ENCODE assay signal across 8 mouse cellular contexts in genomic region chr3:137981382-137981750, GRCm38 (mm10). TPM values are rescaled to one million over a fixed set of nuclear protein-coding genes. Genes with fewer than 3 reads are reported as not detected.
DNase-seq lines count a peak whose midpoint lies in the region; ATAC-seq lines count a peak whose summit lies in the region.

Gene Dapp1, minus strand, starts transcription at chr3:137981545.

- peak within 1 kb of the TSS; percentile 25 for H3K4me3 ChIP-seq in forebrain, embryonic 13.5 days
- H3K4me3 ChIP-seq in lung, embryonic 16.5 days (ENCODE audit: low read length), result peak within 1 kb of the TSS; percentile 55

- peak within 1 kb of the TSS; percentile 64 for H3K9ac ChIP-seq in forebrain, embryonic 13.5 days
- peak within 1 kb of the TSS; percentile 66 for H3K9ac ChIP-seq in lung, embryonic 16.5 days (ENCODE audit: low read length)

- peak; percentile 94 for DNase-seq in A20 (ENCODE audit: low read depth, low spot score)
- peak; percentile 83 for DNase-seq in adrenal gland, postnatal 14 days
- DNase-seq in heart, postnatal 25 days (ENCODE audit: low spot score), result peak; percentile 42
- DNase-seq in large intestine, adult 2 months (ENCODE audit: low read depth, low spot score), result peak; percentile 27
- DNase-seq in thymus, postnatal 0 days (ENCODE audit: low spot score), result peak; percentile 89

- WGBS in forebrain, embryonic 13.5 days, result 22% methylated on average over 10 of the region's 10 CpGs
- WGBS in large intestine, adult 2 months, result 5% methylated on average over 10 of the region's 10 CpGs
- WGBS in lung, embryonic 16.5 days, result 4% methylated on average over 10 of the region's 10 CpGs

- no peaks in the 10 kb centered on the region for H3K27me3 ChIP-seq in forebrain, embryonic 13.5 days
- H3K27me3 ChIP-seq in lung, embryonic 16.5 days (ENCODE audit: control insufficient read depth, insufficient read depth, low read depth, low read length), result no peaks in the 10 kb centered on the region

- intact Hi-C loops in heart, postnatal 25 days (cut with DNase I), result no loop called here

- ATAC-seq in forebrain, embryonic 13.5 days, result 0 out of 2 replicates have a peak, but pooled peaks have one; percentile 50
- ATAC-seq in lung, embryonic 16.5 days (ENCODE audit: low read depth), result peak; percentile 93
- ATAC-seq in neutrophil, adult 5-6 weeks (ENCODE audit: extremely low read depth, insufficient number of reproducible peaks, low FRiP score, poor library complexity, severe bottlenecking), result peak; percentile 93

- no peaks in the 10 kb centered on the region for H3K9me3 ChIP-seq in forebrain, embryonic 13.5 days (replicated peaks)
- H3K9me3 ChIP-seq in lung, embryonic 16.5 days (ENCODE audit: control insufficient read depth, low read length), result no peaks in the 10 kb centered on the region

- peak within 1 kb of the TSS; percentile 55 for H3K4me2 ChIP-seq in forebrain, embryonic 13.5 days
- H3K4me2 ChIP-seq in lung, embryonic 16.5 days (ENCODE audit: low read depth, low read length), result peak within 1 kb of the TSS; percentile 59

- no peaks in the 10 kb centered on the region for H3K36me3 ChIP-seq in forebrain, embryonic 13.5 days (ENCODE audit: poor library complexity, severe bottlenecking)
- H3K36me3 ChIP-seq in lung, embryonic 16.5 days (ENCODE audit: control insufficient read depth, insufficient read depth, low read length), result no peaks in the 10 kb centered on the region

- no peak within 1 kb of the TSS for H3K27ac ChIP-seq in forebrain, embryonic 13.5 days
- H3K27ac ChIP-seq in lung, embryonic 16.5 days (ENCODE audit: low read length), result peak within 1 kb of the TSS; percentile 73

- H3K4me1 ChIP-seq in forebrain, embryonic 13.5 days, result peaks cover 24% of the 10 kb centered on the region
- H3K4me1 ChIP-seq in lung, embryonic 16.5 days (replicated peaks; ENCODE audit: control insufficient read depth, insufficient read depth, low read length), result peaks cover 10% of the 10 kb centered on the region; the same call in 1 of the 2 replicates

RNA-seq across cellular contexts. Expression of gene Dapp1, which starts in this region (rescaled TPM):
- total RNA-seq in adrenal gland, postnatal 14 days (2021), result 4.9 and 10.1 TPM in 2 replicates
- 2.7 and 3.9 TPM in 2 replicates for polyA plus RNA-seq in forebrain, embryonic 13.5 days (2015; fragmentation: Nextera tagmentation; extraction: Ambion mirVana)
- total RNA-seq in heart, postnatal 25 days (2021), result 1 to 10 TPM; 4.1 to 5.3 TPM
- polyA plus RNA-seq in large intestine, adult 2 months (2012; rRNA removed), result 9.0 and 10.9 TPM in 2 replicates
- polyA plus RNA-seq in lung, embryonic 16.5 days (2015; fragmentation: Nextera tagmentation; extraction: Ambion mirVana), result 7.5 and 9.0 TPM in 2 replicates
- 102 and 108 TPM in 2 replicates for total RNA-seq in neutrophil, adult 5-6 weeks (2017)
- 22.6 and 26.0 TPM in 2 replicates for polyA plus RNA-seq in thymus, postnatal 0 days (2015; fragmentation: Nextera tagmentation; extraction: Ambion mirVana)

Comparison
In these comparisons a context has a peak if more than half of its experiments do, and no peak if none do; other contexts are left out.
1. DNase-seq: peak in every context shown above with its lines; median percentile 94 in A20; 89 in thymus, postnatal 0 days; 83 in adrenal gland, postnatal 14 days; 42 in heart, postnatal 25 days; 27 in large intestine, adult 2 months.